Mouse (Mus musculus) sigmoid colon, adult 10 weeks (tissue): Measurements from ENCODE around the gene Ica1. TPM values are rescaled to one million over a fixed set of nuclear protein-coding genes. Genes with fewer than 3 reads are reported as not detected.

Experiments
- polyA plus RNA-seq: library from polyadenylated mRNA; stranded (reverse); fragments of 350-450 nt; fragmentation: Illumina TruSeq; extraction: RNeasy Lipid Tissue Mini Kit (QIAGEN cat#74804); gene quantifications from one replicate; pipeline ENCODE4 v1.2.3, GENCODE M21; 2014; ENCODE audit warnings: low read depth, low replicate concordance

The Ica1 gene
- 60.7 TPM for polyA plus RNA-seq

GRCm38 (mm10) chr6:8778296-8778649, at the start of gene Ica1:
Ica1 (minus strand) TSS chr6:8778488.

Other genes with a start within 250 kb of the Ica1 start
- gene Nxph1, start 169.9 kb upstream of the Ica1 start, polyA plus RNA-seq = 0.63 TPM